Mouse (Mus musculus): ENCODE data around the gene C130026I21Rik.
A peak's percentile ranks its signal among the peaks of the same experiment; 100 is the strongest.
"Not testable (repeated sequence)": the region's sequence is repeated elsewhere in the genome, so short reads cannot be mapped to it uniquely, and the experiment has no call there.

The C130026I21Rik gene

GRCm38 (mm10) chr1:85011933-85012332, 258.4 kb downstream of the C130026I21Rik start:
- not testable (repeated sequence) for DNase-seq

GRCm38 (mm10) chr1:85010947-85011346, 259.4 kb downstream of the C130026I21Rik start:
- DNase-seq, result not testable (repeated sequence)

GRCm38 (mm10) chr1:85007737-85008136, 262.6 kb downstream of the C130026I21Rik start:
- DNase-seq, result not testable (repeated sequence)

- not testable (repeated sequence) for DNase-seq
These were observed 271.1 kb downstream of the C130026I21Rik start for GRCm38 (mm10) chr1:84999241-84999640.

GRCm38 (mm10) chr1:84996305-84996704, 274.1 kb downstream of the C130026I21Rik start:
- DNase-seq, result not testable (repeated sequence)

- not testable (repeated sequence) for DNase-seq
These were observed 275.9 kb downstream of the C130026I21Rik start for GRCm38 (mm10) chr1:84994461-84994860.

- DNase-seq, result not testable (repeated sequence)
These were observed 276.6 kb downstream of the C130026I21Rik start for GRCm38 (mm10) chr1:84993688-84994319.

GRCm38 (mm10) chr1:84993235-84993634, 277.1 kb downstream of the C130026I21Rik start:
- DNase-seq, result not testable (repeated sequence)

- DNase-seq, result not testable (repeated sequence)
These were observed 277.5 kb downstream of the C130026I21Rik start for GRCm38 (mm10) chr1:84992827-84993226.

GRCm38 (mm10) chr1:84989044-84989443, 281.3 kb downstream of the C130026I21Rik start:
- DNase-seq, result not testable (repeated sequence)

GRCm38 (mm10) chr1:84987729-84988128, 282.6 kb downstream of the C130026I21Rik start:
- DNase-seq, result not testable (repeated sequence)

GRCm38 (mm10) chr1:84961779-84962178, 308.6 kb downstream of the C130026I21Rik start:
- DNase-seq, result not testable (repeated sequence)

GRCm38 (mm10) chr1:84957713-84958112, 312.7 kb downstream of the C130026I21Rik start:
- not testable (repeated sequence) for DNase-seq

GRCm38 (mm10) chr1:84956771-84957170, 313.6 kb downstream of the C130026I21Rik start:
- not testable (repeated sequence) for DNase-seq

- no peak for DNase-seq
These were observed 317.7 kb downstream of the C130026I21Rik start for GRCm38 (mm10) chr1:84952456-84953181.

GRCm38 (mm10) chr1:84951566-84951965, 318.8 kb downstream of the C130026I21Rik start:
- no peak for DNase-seq

- DNase-seq, result peak in 1 of 2 experiments; percentile 19
These were observed 323.0 kb downstream of the C130026I21Rik start for GRCm38 (mm10) chr1:84947390-84947789.

- no peak for DNase-seq
These were observed 324.4 kb downstream of the C130026I21Rik start for GRCm38 (mm10) chr1:84945950-84946349.

GRCm38 (mm10) chr1:84943549-84943948, 326.8 kb downstream of the C130026I21Rik start:
- no peak for DNase-seq
